ENCODE assay signal across 20 mouse cellular contexts in the genomic region with DNA sequence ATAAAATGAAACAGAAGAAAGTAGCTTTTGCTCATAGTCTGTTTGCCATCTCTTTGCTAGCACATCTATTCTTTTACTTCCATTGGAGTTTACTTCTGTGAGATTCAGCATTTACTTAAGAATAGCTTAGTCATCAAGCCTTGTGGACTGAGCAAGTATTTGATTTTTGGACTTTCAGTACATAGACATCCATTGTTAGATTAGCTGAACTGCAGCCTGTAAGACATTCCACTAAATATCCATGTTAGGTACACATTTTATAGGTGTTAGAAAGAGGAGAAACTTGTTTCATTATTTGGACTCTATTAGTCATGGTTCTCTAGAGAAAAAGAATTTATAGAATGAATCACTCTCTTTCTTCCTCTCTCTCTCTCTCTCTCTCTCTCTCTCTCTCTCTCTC.
"Had no signal": no experiment of that assay in that cellular context is flagged by ENCODE, and none has a peak within 500 bp of the region (broad histone marks: within the 10 kb centered on the region; RNA-seq: fewer than 3 reads in every experiment).

No protein-coding gene starts in this region.

- H3K4me2 ChIP-seq: intestine, embryonic 15.5 days; limb, embryonic 12.5 days; limb, embryonic 15.5 days; liver, embryonic 13.5 days; midbrain, embryonic 11.5 days; neural tube, embryonic 12.5 days; neural tube, embryonic 15.5 days had no signal

- H3K4me1 ChIP-seq: intestine, embryonic 15.5 days; limb, embryonic 12.5 days; limb, embryonic 15.5 days; liver, embryonic 13.5 days; neural tube, embryonic 12.5 days; neural tube, embryonic 15.5 days had no signal

- H3K27me3 ChIP-seq: intestine, embryonic 15.5 days; limb, embryonic 12.5 days; limb, embryonic 15.5 days; liver, embryonic 13.5 days; neural tube, embryonic 12.5 days; neural tube, embryonic 15.5 days had no signal

- H3K9me3 ChIP-seq: intestine, embryonic 15.5 days; limb, embryonic 12.5 days; limb, embryonic 15.5 days; liver, embryonic 13.5 days; neural tube, embryonic 12.5 days; neural tube, embryonic 15.5 days had no signal

- H3K27ac ChIP-seq: intestine, embryonic 15.5 days; limb, embryonic 12.5 days; limb, embryonic 15.5 days; liver, embryonic 13.5 days; neural tube, embryonic 12.5 days; neural tube, embryonic 15.5 days had no signal

- H3K36me3 ChIP-seq: intestine, embryonic 15.5 days; limb, embryonic 12.5 days; limb, embryonic 15.5 days; liver, embryonic 13.5 days; neural tube, embryonic 12.5 days; neural tube, embryonic 15.5 days had no signal

- H3K4me3 ChIP-seq: intestine, embryonic 15.5 days; limb, embryonic 12.5 days; limb, embryonic 15.5 days; liver, embryonic 13.5 days; neural tube, embryonic 12.5 days; neural tube, embryonic 15.5 days had no signal

- DNase-seq: kidney, adult 18-20 months; kidney, postnatal 36 days; layer of hippocampus, postnatal 36 days; left cerebral cortex, postnatal 4 days; liver, embryonic 13.5 days; lung, adult 2 months; lung, postnatal 14 days; lung, postnatal 4 days; midbrain, embryonic 14.5 days; right cerebral cortex, adult 18-20 months; right cerebral cortex, postnatal 14 days; right cerebral cortex, postnatal 4 days; thymus, adult 2 months; thymus, postnatal 14 days had no signal

- H3K9ac ChIP-seq: intestine, embryonic 15.5 days; limb, embryonic 12.5 days; limb, embryonic 15.5 days; liver, embryonic 13.5 days; neural tube, embryonic 12.5 days; neural tube, embryonic 15.5 days had no signal

- ATAC-seq: intestine, embryonic 15.5 days had no signal
